Mouse (Mus musculus): ENCODE measurements at regions not wholly inside any gene's neighbourhood (a gene's known extent, or its start where the extent isn't known, plus 50 kb on each side); places are given as distances from the start of the nearest gene placed in this dataset.

- TF ChIP-seq CTCF (IDR thresholded peaks at IDR 0.05; ENCODE audit: extremely low read depth, insufficient read depth, low read length) = no peak
- TF ChIP-seq POLR2A (IDR thresholded peaks at IDR 0.05; ENCODE audit: extremely low read depth, insufficient read depth, low read length) = no peak
Measured at GRCm38 (mm10) chr12:107624446-107624845, 136.0 kb downstream of the 3110018I06Rik start.

All from cortical plate, adult 2 months (tissue).